9 mouse cellular contexts compared by ENCODE assay signal in genomic region chr2:31761115-31761531, GRCm38 (mm10). TPM values are rescaled to one million over a fixed set of nuclear protein-coding genes. Genes with fewer than 3 reads are reported as not detected.
DNase-seq lines count a peak whose midpoint lies in the region; ATAC-seq and TF ChIP-seq lines count a peak whose summit lies in the region.
"Had no signal": no experiment of that assay in that cellular context is flagged by ENCODE, and none has a peak within 500 bp of the region (broad histone marks: within the 10 kb centered on the region; RNA-seq: fewer than 3 reads in every experiment).

No protein-coding gene starts in this region.

- peak overlapping the region; percentile 3 for H3K4me3 ChIP-seq in liver, adult 2 months (ENCODE audit: insufficient read depth, low read depth, low read length)
- peak overlapping the region; percentile 82 for H3K4me3 ChIP-seq in embryonic facial prominence, embryonic 10.5 days
- peak overlapping the region; percentile 59 for H3K4me3 ChIP-seq in hindbrain, postnatal 0 days (ENCODE audit: low read length)

- no peak for TF ChIP-seq POLR2A in liver, adult 2 months (IDR thresholded peaks at IDR 0.05; ENCODE audit: extremely low read depth, insufficient read depth, low read length)

- H3K9me3 ChIP-seq in embryonic facial prominence, embryonic 10.5 days: no peaks in the 10 kb centered on the region
- H3K9me3 ChIP-seq in hindbrain, postnatal 0 days (ENCODE audit: low read length): no peaks in the 10 kb centered on the region

- H3K36me3 ChIP-seq in liver, adult 2 months (ENCODE audit: control insufficient read depth, insufficient read depth, low read length): no peaks in the 10 kb centered on the region
- H3K36me3 ChIP-seq in embryonic facial prominence, embryonic 10.5 days (replicated peaks): peaks cover 6% of the 10 kb centered on the region
- H3K36me3 ChIP-seq in hindbrain, postnatal 0 days (ENCODE audit: insufficient read depth, low read length): no peaks in the 10 kb centered on the region

- H3K79me2 ChIP-seq in liver, adult 2 months (ENCODE audit: control insufficient read depth, insufficient read depth, low read length): peaks cover 33% of the 10 kb centered on the region; the same call in 1 of the 2 replicates

- no peaks in the 10 kb centered on the region for H3K27me3 ChIP-seq in liver, adult 2 months (ENCODE audit: control insufficient read depth, insufficient read depth, low read length)
- H3K27me3 ChIP-seq in embryonic facial prominence, embryonic 10.5 days (replicated peaks; ENCODE audit: low read depth, poor library complexity, severe bottlenecking): no peaks in the 10 kb centered on the region
- H3K27me3 ChIP-seq in hindbrain, postnatal 0 days (ENCODE audit: insufficient read depth, low read length): no peaks in the 10 kb centered on the region

- ATAC-seq in hindbrain, postnatal 0 days: no peak
- ATAC-seq in cerebellum, adult (ENCODE audit: insufficient number of reproducible peaks, low FRiP score, low TSS enrichment): no peak

- 17% methylated on average over 7 of the region's 7 CpGs for WGBS in liver, adult 2 months
- 6% methylated on average over 7 of the region's 7 CpGs for WGBS in embryonic facial prominence, embryonic 10.5 days
- 17% methylated on average over 7 of the region's 7 CpGs for WGBS in hindbrain, postnatal 0 days

- no peak for DNase-seq in liver, adult 2 months (ENCODE audit: extremely low read depth, low read depth, low spot score)
- no peak for DNase-seq in liver
- DNase-seq in embryonic facial prominence, embryonic 10.5 days (ENCODE audit: low spot score): peak; percentile 53
- DNase-seq in hindbrain, postnatal 0 days (ENCODE audit: low spot score): no peak
- peak; percentile 10 for DNase-seq in naive thymus-derived CD4-positive, alpha-beta T cell, adult 2 months (ENCODE audit: low read depth)
- DNase-seq in gastrocnemius, postnatal 4 days (ENCODE audit: low spot score in 2 of 2): no peak
- DNase-seq in c-Kit-positive CD71-positive TER-119-positive erythroid progenitor cells, embryonic 14.5 days (ENCODE audit: low spot score): no peak
- DNase-seq: adrenal gland, postnatal 25 days had no signal

- H3K9ac ChIP-seq in liver, adult 2 months (ENCODE audit: low read depth, low read length): peak overlapping the region; percentile 35; the same call in 1 of the 2 replicates
- peak overlapping the region; percentile 71 for H3K9ac ChIP-seq in hindbrain, postnatal 0 days (replicated peaks; ENCODE audit: low read length)

- peak overlapping the region; percentile 92 for H3K4me2 ChIP-seq in hindbrain, postnatal 0 days (ENCODE audit: low read depth, low read length)

- TF ChIP-seq CTCF in liver, adult 2 months (IDR thresholded peaks at IDR 0.05; ENCODE audit: low read depth, low read length): no peak
- TF ChIP-seq CTCF in hindbrain, postnatal 0 days (IDR thresholded peaks at IDR 0.05; ENCODE audit: low read depth): no peak

- peaks cover 20% of the 10 kb centered on the region for H3K4me1 ChIP-seq in liver, adult 2 months (ENCODE audit: control insufficient read depth, insufficient read depth, low read length)
- H3K4me1 ChIP-seq in embryonic facial prominence, embryonic 10.5 days: peaks cover 73% of the 10 kb centered on the region
- H3K4me1 ChIP-seq in hindbrain, postnatal 0 days (ENCODE audit: insufficient read depth, low read length): peaks cover 23% of the 10 kb centered on the region

- H3K27ac ChIP-seq in liver, adult 2 months (replicated peaks; ENCODE audit: insufficient read depth, low read depth, low read length): peak overlapping the region; percentile 17
- peak overlapping the region; percentile 99 for H3K27ac ChIP-seq in embryonic facial prominence, embryonic 10.5 days (replicated peaks)
- peak overlapping the region; percentile 37; the same call in 1 of the 2 replicates for H3K27ac ChIP-seq in hindbrain, postnatal 0 days

RNA-seq across cellular contexts. Expression of gene Qrfp, which starts 49.3 kb away (rescaled TPM):
- total RNA-seq in liver, adult 2 months (2014; rRNA removed): not detected in 2 replicates
- not detected in 2 replicates for polyA plus RNA-seq in liver, adult 2 months (2012; rRNA removed)
- polyA plus RNA-seq in embryonic facial prominence, embryonic 10.5 days (2016; fragmentation: Nextera tagmentation; extraction: Ambion mirVana): 0.19 and 0.20 TPM in 2 replicates
- not detected in 2 replicates for total RNA-seq in hindbrain, postnatal 0 days (2014; rRNA removed)
- polyA plus RNA-seq in hindbrain, postnatal 0 days (2015; fragmentation: Nextera tagmentation; extraction: Ambion mirVana): 0.06 TPM in 1 of 2 replicates, not detected in the other
- not detected for total RNA-seq in gastrocnemius, postnatal 4 days (2021)
- total RNA-seq: adrenal gland, postnatal 25 days had no signal

Comparison
In these comparisons a context has a peak if more than half of its experiments do, and no peak if none do; other contexts are left out.
1. DNase-seq: peak in embryonic facial prominence, embryonic 10.5 days (single experiment) and naive thymus-derived CD4-positive, alpha-beta T cell, adult 2 months (single experiment); none in liver, adult 2 months (single experiment), liver (single experiment), hindbrain, postnatal 0 days (single experiment), gastrocnemius, postnatal 4 days (0 of 2) and c-Kit-positive CD71-positive TER-119-positive erythroid progenitor cells, embryonic 14.5 days (single experiment).
2. H3K27ac ChIP-seq: peak in every context shown above with its lines; median percentile 99 in embryonic facial prominence, embryonic 10.5 days; 37 in hindbrain, postnatal 0 days; 17 in liver, adult 2 months.
3. H3K4me3 ChIP-seq: peak in every context shown above with its lines; median percentile 82 in embryonic facial prominence, embryonic 10.5 days; 59 in hindbrain, postnatal 0 days; 3 in liver, adult 2 months.